Mouse (Mus musculus) hindbrain, embryonic 16.5 days (tissue): ENCODE results near the gene Fam189a2. TPM values are rescaled to one million over a fixed set of nuclear protein-coding genes. Genes with fewer than 3 reads are reported as not detected.

ENCODE experiments used
- ATAC-seq: fragments of 200-750 bp; cut with Nextera tagmentation; 2 replicates; pipeline ENCODE4 v1.8.0; 2017; ENCODE audit warnings: moderate TSS enrichment, moderate library complexity
- H3K27ac ChIP-seq: fragments of 300-500 bp; sonication (generic); 2 replicates; pipeline ENCODE4 v1.5.1; 2014; ENCODE audit warnings: low read depth, mild to moderate bottlenecking, control low read depth, low read length, moderate library complexity
- H3K27me3 ChIP-seq: fragments of 300-500 bp; sonication (generic); replicated peaks from 2 replicates; pipeline ENCODE4 v1.6.1; 2014; ENCODE audit warnings: low read length; ENCODE audit not compliant: control insufficient read depth, insufficient read depth
- H3K36me3 ChIP-seq: fragments of 300-500 bp; sonication (generic); 2 replicates; pipeline ENCODE4 v1.6.1; 2014; ENCODE audit warnings: mild to moderate bottlenecking, low read length, moderate library complexity, mixed read lengths; ENCODE audit not compliant: control insufficient read depth, insufficient read depth
- H3K4me1 ChIP-seq: fragments of 300-500 bp; sonication (generic); 2 replicates; pipeline ENCODE4 v1.6.1; 2014; ENCODE audit warnings: low read depth, low read length; ENCODE audit not compliant: control insufficient read depth, insufficient read depth
- H3K4me2 ChIP-seq: fragments of 300-500 bp; sonication (generic); 2 replicates; pipeline ENCODE4 v1.6.1; 2014; ENCODE audit warnings: mild to moderate bottlenecking, low read length, control low read depth, moderate library complexity
- H3K4me3 ChIP-seq: fragments of 300-500 bp; sonication (generic); 2 replicates; pipeline ENCODE4 v1.5.1; 2014; ENCODE audit warnings: mild to moderate bottlenecking, low read length, control low read depth, moderate library complexity
- H3K9ac ChIP-seq: fragments of 300-500 bp; sonication (generic); 2 replicates; pipeline ENCODE4 v1.6.1; 2014; ENCODE audit warnings: low read depth, mild to moderate bottlenecking, control low read depth, low read length, moderate library complexity
- H3K9me3 ChIP-seq: fragments of 300-500 bp; sonication (generic); 2 replicates; pipeline ENCODE4 v1.6.1; 2014; ENCODE audit warnings: mild to moderate bottlenecking, low read length, moderate library complexity; ENCODE audit not compliant: control insufficient read depth
- WGBS: fragments of 180-500 bp; shearing (Covaris S2); extraction: QIAGEN DNeasy Blood & Tissue Kit; methylation state at CpG from one replicate; pipeline ENCODE4 v1.1.7; 2014; 5-methylcytosine and 5-hydroxymethylcytosine counted together
- polyA plus RNA-seq: library from polyadenylated mRNA; unstranded; fragments of >200 nt; fragmentation: Nextera tagmentation; extraction: Ambion mirVana; gene quantifications from 2 replicates; pipeline ENCODE4 v1.2.1, GENCODE M21; 2015

The Fam189a2 gene
- polyA plus RNA-seq, 1 experiment from 2014 or later: 2.7 TPM

DNA sequence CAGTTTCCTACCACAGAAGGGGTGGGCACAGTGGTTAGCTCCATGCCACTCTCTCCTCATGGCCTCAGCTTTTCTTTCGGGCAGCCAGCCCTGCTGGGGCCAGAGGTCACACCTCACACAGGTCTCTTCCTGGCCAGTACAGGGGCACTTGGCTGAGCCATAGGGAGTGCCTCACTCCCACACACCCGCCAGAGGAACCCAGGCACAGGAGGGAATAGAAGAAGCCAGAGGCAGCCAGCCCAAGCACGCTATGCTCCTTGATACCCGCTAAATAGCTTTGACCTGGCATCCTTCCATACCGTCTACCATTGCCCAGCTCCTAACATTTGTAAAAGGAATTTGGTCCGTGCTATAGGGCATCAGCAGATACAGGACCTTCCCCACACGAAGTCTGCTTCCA is 70.9 kb downstream of the Fam189a2 start:
- Histone ChIP-seq H3K9me3 (peaks cover 3% of the 10 kb centered on the region; the same call in 1 of the 2 replicates), H3K4me1 (peaks cover 12% of the 10 kb centered on the region), H3K9ac (peak overlapping the region; percentile 23; the same call in 1 of the 2 replicates), H3K27ac (peak overlapping the region; percentile 51; the same call in 1 of the 2 replicates), H3K4me3 (no peak overlapping the region), H3K36me3 (no peaks in the 10 kb centered on the region), H3K27me3 (no peaks in the 10 kb centered on the region), H3K4me2 (no peak overlapping the region)
- 32% methylated on average over 7 of the region's 7 CpGs for WGBS
- peak; percentile 53 for ATAC-seq

DNA sequence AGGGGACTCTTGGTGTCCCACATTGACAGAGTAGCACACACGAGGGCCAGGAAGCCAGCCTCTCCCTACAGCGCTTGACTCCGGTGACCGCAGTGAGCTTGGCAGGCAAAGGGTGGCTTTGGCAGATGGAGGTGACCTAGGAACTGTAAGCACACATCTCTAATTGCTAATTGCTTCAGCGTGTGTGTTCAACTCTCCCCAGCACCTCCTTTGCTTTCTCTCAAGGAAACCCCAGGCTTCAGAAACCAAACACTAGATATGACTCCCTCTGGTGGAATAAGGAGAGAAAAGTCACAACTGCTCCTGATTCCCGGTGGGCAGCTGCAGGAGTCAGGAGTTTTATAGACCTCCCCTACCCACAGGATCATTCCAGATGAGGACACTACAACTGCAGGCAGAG is 71.9 kb downstream of the Fam189a2 start:
- Histone ChIP-seq H3K4me3 (no peak overlapping the region), H3K9me3 (peaks cover 3% of the 10 kb centered on the region; the same call in 1 of the 2 replicates), H3K9ac (no peak overlapping the region), H3K36me3 (no peaks in the 10 kb centered on the region), H3K27me3 (no peaks in the 10 kb centered on the region), H3K27ac (no peak overlapping the region), H3K4me2 (no peak overlapping the region), H3K4me1 (peaks cover 12% of the 10 kb centered on the region)
- WGBS: 43% methylated on average over 6 of the region's 6 CpGs
- no peak for ATAC-seq

DNA sequence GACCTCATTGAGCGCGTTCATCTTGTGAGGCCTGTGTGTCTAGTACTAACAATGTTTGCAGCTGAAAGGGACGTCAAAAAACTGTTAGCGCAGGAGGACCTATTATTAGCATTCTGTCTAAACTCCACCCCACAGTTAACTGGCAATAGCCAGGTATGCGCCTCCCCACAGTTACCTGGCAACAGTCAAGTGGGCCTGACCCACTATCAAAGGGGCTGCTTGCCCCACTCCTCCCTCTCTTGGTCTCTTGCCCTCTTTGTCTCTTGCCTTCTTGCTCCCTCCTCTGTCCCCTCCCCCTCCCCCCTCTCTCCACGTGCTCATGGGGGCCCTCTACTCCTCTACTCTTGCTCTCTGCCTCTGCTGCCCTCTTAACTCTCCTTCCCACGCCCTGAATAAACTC is 73.3 kb downstream of the Fam189a2 start:
- no peak overlapping the region for H3K4me2 ChIP-seq

DNA sequence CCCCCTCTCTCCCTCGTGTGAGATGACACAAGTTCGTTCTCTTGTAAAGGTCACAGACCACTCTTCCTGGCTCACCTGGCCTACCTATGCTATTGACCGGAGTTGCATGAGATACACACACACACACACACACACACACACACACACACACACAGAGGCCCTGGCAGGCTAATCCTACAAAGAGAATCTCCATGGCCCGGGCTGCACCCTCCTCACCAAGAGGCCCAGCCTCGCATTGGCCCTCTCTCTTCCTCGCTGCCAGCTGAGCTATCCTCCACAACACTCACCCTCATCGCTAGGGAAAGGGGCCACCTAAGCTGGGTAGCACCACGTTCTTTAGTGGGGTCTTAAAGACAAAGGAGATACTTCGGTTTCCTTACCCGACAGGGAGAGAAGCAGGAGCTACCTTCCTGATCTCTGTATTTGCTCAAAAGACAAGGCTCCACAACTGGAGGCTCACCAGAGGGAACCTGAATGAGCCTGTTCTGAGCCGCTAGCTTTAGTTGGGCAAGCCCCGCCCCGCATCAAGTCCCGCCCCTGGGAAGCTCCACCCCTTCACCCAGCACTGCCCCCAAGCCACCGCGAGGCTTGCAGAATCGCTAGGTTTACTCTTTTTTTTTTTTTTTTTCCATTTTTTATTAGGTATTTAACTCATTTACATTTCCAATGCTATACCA is 74.4 kb downstream of the Fam189a2 start:
- Histone ChIP-seq H3K9me3 (no peaks in the 10 kb centered on the region), H3K36me3 (no peaks in the 10 kb centered on the region), H3K4me2 (no peak overlapping the region), H3K4me1 (peaks cover 11% of the 10 kb centered on the region), H3K27me3 (no peaks in the 10 kb centered on the region), H3K4me3 (no peak overlapping the region), H3K9ac (no peak overlapping the region), H3K27ac (no peak overlapping the region)
- no peak for ATAC-seq
- WGBS: 70% methylated on average over 17 of the region's 17 CpGs

More for the DNA sequence above, 73.3 kb downstream of the Fam189a2 start:
- Histone ChIP-seq H3K27me3 (no peaks in the 10 kb centered on the region), H3K27ac (no peak overlapping the region), H3K4me3 (no peak overlapping the region), H3K9ac (no peak overlapping the region), H3K9me3 (no peaks in the 10 kb centered on the region), H3K36me3 (no peaks in the 10 kb centered on the region), H3K4me1 (peaks cover 12% of the 10 kb centered on the region)
- 73% methylated on average over 7 of the region's 7 CpGs for WGBS
- no peak for ATAC-seq

DNA sequence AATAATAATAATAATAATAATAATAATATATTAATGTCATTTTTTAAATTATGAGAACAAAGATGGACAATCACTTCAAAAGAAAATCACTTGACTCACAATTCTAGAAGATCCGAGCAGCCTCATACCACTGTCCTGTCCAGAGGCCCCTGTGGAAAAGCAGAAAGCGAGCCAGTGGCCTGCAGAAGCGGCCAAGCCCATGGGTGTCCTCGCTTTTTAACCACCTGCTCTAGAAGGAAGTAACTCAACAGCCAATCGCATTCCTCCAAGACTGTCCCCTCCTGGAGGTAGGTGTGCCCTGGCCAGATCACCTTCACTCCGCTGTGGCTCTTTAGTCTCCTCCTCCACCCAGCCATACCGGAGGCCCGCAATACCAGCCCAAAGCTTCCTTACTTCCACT is 75.4 kb downstream of the Fam189a2 start:
- H3K9me3 ChIP-seq: no peaks in the 10 kb centered on the region
- H3K36me3 ChIP-seq: no peaks in the 10 kb centered on the region
- H3K4me2 ChIP-seq: no peak overlapping the region
- no peak overlapping the region for H3K9ac ChIP-seq
- H3K4me1 ChIP-seq: peaks cover 3% of the 10 kb centered on the region
- ATAC-seq: no peak
- H3K27ac ChIP-seq: no peak overlapping the region
- H3K27me3 ChIP-seq: no peaks in the 10 kb centered on the region
- 91% methylated on average over 8 of the region's 8 CpGs for WGBS
- H3K4me3 ChIP-seq: no peak overlapping the region

DNA sequence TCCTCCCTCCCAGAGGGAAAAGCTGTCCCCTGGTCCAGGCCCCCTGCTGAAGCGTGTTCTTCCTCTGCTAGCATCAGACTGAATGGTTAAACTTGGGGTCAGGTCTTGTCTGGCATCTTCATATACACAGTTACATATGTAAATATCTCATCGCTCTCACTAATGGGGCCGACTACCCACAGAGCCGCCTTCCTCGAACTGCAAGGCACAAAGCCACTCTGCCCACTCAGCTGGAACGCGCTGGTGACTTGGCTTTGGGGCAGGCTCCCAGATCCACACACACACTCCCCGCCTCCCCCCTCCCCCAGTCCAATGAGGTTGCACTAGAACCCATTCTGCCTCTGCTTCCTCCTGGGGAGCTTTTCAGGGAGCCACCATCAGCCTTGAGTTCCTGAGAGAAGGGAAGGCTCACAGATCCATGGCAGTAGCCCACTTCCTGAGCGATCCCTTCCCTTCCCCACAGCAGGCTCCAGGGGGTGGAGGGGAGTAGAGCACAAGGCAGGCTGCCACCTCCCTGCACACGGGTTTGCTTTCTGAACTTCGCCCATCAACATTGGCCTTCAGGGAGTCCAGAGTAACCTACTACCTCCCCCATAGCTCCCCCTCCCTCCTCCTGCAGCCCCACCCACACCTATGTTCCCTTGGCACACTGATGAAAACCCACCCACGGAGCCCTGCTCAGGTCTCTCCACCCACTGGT is 82.4 kb downstream of the Fam189a2 start:
- Histone ChIP-seq H3K4me2 (no peak overlapping the region), H3K27me3 (no peaks in the 10 kb centered on the region), H3K4me3 (no peak overlapping the region), H3K4me1 (no peaks in the 10 kb centered on the region; the same call in 1 of the 2 replicates), H3K9me3 (no peaks in the 10 kb centered on the region), H3K27ac (no peak overlapping the region; the same call in 1 of the 2 replicates), H3K36me3 (peaks cover 25% of the 10 kb centered on the region), H3K9ac (peak overlapping the region; percentile 17; the same call in 1 of the 2 replicates)
- ATAC-seq: peak; percentile 38
- WGBS: 16% methylated on average over 12 of the region's 12 CpGs

DNA sequence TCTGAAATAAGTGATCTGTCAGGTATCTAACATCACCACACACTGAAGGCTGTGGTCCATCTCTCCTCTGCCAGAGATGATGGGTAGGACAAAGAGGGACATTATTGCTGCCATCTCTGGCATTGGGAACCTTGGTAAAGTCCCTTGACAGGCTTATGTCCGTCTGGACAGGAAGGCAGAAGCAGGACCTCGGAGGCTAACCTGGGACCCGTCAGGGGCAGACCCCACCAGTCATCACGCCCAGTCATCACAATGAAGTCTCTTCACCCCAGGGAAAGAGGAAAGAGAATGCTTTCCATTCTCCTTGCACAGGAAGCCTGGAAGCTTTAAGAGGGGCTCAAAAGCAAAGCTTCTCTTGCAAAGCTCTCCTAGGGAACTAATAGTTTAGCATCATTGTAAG is 82.9 kb downstream of the Fam189a2 start:
- no peak overlapping the region for H3K4me3 ChIP-seq
- H3K9ac ChIP-seq: no peak overlapping the region
- no peak overlapping the region for H3K4me2 ChIP-seq
- no peak for ATAC-seq
- H3K27me3 ChIP-seq: no peaks in the 10 kb centered on the region
- no peak overlapping the region for H3K27ac ChIP-seq
- WGBS: 21% methylated on average over 4 of the region's 4 CpGs
- H3K36me3 ChIP-seq: peaks cover 28% of the 10 kb centered on the region
- no peaks in the 10 kb centered on the region for H3K9me3 ChIP-seq
- H3K4me1 ChIP-seq: no peaks in the 10 kb centered on the region; the same call in 1 of the 2 replicates

DNA sequence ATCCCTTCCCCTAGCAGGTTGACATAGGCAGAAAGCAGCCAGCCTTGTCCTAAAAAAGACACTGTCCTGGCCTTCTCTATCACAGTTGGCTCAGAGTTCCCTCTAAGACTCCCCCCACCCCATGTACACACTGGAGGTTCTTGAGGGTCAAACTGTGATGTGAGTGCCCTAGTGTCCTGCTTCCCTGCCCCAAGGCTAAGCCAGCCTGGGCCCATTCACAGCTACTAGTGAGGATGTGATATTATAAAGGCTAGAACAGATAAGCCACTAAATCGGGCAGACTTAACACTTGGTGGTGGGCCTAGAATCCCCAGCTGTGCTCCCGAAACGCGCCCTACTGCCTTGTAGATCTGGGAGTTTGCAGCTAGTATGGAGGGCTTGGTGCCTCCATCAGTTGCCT is 84.1 kb downstream of the Fam189a2 start:
- 87% methylated on average over 4 of the region's 4 CpGs for WGBS
- no peak overlapping the region for H3K4me3 ChIP-seq
- ATAC-seq: no peak

DNA sequence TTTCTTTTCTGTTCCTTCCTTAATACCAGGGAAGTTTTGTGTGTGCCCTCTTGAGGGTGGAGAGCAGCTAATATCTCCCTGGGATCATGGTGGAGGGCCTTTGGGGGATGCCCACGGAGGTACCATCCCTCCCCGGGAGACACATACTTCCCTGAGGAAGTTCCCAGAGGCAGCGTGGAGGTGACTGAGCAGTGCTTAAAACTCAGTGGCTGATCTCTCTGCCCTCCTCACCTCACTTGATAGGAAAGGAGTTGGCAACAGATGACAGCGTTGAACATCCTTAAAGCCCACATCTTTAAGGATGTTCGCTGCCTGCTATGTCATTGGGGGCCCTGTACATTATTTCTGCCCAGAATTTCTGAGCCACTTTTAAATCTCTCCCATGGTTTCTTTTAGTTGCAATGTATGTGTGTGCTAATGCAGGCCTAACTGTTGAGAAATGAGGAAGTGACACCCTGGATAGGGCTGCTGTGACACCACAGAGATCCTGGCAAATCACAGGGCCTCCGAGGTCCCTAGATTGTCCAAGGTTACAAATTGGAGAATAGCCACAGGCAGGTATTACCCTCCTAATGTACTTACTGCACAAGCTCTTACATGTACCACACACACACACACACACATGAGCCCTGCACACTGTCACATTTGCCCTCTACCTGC is 84.7 kb downstream of the Fam189a2 start:
- Histone ChIP-seq H3K9me3 (no peaks in the 10 kb centered on the region), H3K27me3 (no peaks in the 10 kb centered on the region), H3K9ac (no peak overlapping the region), H3K27ac (no peak overlapping the region), H3K36me3 (peaks cover 28% of the 10 kb centered on the region), H3K4me2 (no peak overlapping the region), H3K4me1 (no peaks in the 10 kb centered on the region; the same call in 1 of the 2 replicates), H3K4me3 (no peak overlapping the region)
- WGBS: 87% methylated on average over 6 of the region's 6 CpGs
- no peak for ATAC-seq

More for the DNA sequence above, 84.1 kb downstream of the Fam189a2 start:
- Histone ChIP-seq H3K9me3 (no peaks in the 10 kb centered on the region), H3K4me2 (no peak overlapping the region), H3K9ac (no peak overlapping the region), H3K27ac (no peak overlapping the region), H3K4me1 (no peaks in the 10 kb centered on the region; the same call in 1 of the 2 replicates), H3K36me3 (peaks cover 28% of the 10 kb centered on the region), H3K27me3 (no peaks in the 10 kb centered on the region)
